Mouse (Mus musculus): ENCODE measurements around the gene Rasa4.
A peak's percentile ranks its signal among the peaks of the same experiment; 100 is the strongest.

Gene Rasa4

GRCm38 (mm10) chr5:136066404-136067148, 17.1 kb upstream of the Rasa4 start:
- DNase-seq (ENCODE audit: low read depth) = peak; percentile 81

DNA sequence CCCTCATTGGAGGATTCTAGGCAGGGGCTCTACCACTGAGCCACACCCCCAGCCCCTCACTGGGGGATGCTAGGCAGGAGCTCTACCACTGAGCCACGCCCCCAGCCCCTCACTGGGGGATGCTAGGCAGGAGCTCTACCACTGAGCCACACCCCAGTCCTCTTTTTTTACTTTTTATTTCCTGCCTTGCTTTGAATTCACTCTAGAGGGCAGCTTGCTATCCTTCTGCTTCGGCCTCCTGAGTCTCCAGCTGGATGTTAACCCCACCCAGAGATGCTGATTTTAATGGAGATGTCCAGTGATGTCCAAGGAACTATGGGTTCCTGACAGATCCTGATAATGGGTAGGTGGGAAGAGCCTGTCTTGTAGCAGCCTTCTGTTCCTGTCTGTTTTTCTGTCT, 14.3 kb upstream of the Rasa4 start:
- DNase-seq (ENCODE audit: low read depth) = no peak

DNA sequence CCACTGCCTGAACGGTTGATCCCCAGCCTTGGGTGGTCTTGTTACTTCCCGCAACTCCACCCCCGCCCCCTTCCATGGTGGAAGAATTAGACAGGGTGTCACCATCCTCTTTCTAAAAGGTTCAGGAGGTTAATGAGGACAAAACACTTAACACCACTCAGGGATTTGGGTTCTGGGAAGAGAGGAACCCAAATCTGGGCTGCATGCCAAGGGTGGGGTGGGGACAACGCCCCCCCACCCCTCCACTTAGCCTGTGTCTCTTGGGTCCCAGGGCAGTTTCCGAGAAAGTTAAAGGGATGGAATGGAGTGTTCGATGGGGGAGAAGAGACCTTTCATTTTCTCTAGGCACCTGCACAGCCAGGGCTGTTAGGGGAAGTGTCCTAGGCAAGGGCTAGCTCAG, 10.7 kb upstream of the Rasa4 start:
- no peak for DNase-seq (ENCODE audit: low read depth)

DNA sequence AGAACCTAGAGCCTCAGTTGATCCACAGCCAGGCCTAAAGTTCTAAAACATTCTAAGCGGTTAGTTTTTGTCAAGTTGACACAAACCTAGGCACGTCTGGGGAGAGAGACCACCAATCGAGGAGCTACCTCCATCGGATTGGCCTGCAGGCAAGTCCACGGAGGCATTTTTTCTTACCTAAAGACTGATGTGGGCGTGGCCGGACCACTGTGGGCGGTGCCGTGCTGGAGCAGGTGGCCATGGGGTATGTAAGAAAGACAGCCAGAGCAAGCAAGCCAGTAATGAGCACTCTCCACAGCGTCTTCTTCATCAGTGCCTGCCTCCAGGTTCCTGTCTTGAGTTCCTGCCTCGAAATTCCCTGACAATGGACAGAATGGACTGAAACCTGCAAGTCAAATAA, 10.2 kb upstream of the Rasa4 start:
- no peak for DNase-seq (ENCODE audit: low read depth)

- peak; percentile 59 for DNase-seq (ENCODE audit: low read depth)
These were observed 8.6 kb upstream of the Rasa4 start for GRCm38 (mm10) chr5:136075076-136075475.

DNA sequence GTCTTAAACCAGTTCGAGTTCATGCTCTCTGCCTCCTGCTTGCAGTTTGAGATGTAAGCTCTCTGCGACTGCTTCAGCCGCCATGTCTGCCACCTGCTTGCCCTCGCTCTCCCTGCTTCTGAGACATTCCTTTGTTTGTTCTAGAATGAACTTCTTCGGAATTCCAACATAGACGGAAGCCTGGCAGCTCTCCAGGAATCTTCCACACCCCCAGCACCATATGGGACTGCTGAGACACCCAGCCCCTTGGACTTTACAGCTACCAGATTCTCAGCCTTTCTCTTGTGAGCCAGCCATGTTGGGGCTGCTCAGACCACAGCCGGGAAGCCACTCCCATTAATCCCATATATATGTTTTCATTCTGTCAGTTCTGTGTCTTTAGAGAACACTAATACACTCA, 7.4 kb upstream of the Rasa4 start:
- DNase-seq (ENCODE audit: low read depth) = no peak

DNA sequence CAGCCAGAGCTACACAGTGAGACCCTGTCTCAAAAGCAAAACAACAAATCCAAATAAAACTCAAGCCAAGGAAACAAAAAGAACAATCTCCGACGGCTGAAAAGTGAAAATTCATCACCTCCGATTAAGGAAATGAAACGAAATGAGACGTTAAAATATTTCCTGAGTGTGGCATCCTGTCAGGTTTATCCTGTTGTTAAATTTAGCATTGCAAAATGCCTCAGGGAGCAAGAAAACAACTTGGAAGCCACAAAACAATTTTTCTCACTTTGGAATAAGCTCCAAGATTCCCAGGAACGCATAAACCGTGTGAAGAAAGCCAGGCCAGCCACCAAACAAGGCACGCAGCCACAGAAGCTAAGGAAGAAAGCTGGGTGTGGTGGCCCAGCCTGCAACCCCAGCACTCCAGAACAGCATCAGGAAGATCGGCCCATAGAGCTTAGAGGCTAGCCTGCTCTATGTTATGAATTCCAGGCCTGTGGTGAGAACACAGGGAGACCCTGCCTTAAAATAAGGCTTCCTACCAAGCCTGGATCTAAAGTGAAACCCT, 6.6 kb upstream of the Rasa4 start:
- DNase-seq (ENCODE audit: low read depth) = peak; percentile 31

- no peak for DNase-seq (ENCODE audit: low read depth)
These were observed 5.6 kb upstream of the Rasa4 start for GRCm38 (mm10) chr5:136078136-136078535.

- peak; percentile 47 for DNase-seq (ENCODE audit: low read depth)
These were observed 1.4 kb upstream of the Rasa4 start for GRCm38 (mm10) chr5:136082345-136082744.

- DNase-seq (ENCODE audit: low read depth) = peak; percentile 52
These were observed 597 bp downstream of the Rasa4 start for GRCm38 (mm10) chr5:136084144-136084881.

GRCm38 (mm10) chr5:136084891-136085651, 1.4 kb downstream of the Rasa4 start:
- peak; percentile 63 for DNase-seq (ENCODE audit: low read depth)

GRCm38 (mm10) chr5:136086290-136086689, 2.6 kb downstream of the Rasa4 start:
- no peak for DNase-seq (ENCODE audit: low read depth)

GRCm38 (mm10) chr5:136088821-136089575, 5.3 kb downstream of the Rasa4 start:
- DNase-seq (ENCODE audit: low read depth) = no peak

DNA sequence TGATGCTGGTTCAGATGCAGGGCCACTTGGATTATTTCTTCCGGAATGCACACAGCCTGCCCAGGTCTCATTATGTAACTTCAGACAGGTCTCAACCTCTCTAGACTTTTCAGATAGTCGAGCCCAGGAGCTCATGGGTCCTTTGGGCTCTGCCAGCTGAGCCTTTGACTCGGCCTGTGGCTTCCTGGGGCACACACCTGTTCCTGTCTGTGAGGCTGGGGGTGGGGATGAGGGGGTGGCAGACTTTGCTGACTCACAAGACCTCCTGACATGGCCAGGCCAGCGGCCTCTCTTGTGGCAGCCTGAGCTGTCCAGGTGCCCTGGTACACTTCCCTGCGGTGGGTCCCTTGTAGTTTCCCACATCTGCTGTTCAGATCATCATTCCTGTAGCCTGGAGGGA, 8.2 kb downstream of the Rasa4 start:
- no peak for DNase-seq (ENCODE audit: low read depth)

GRCm38 (mm10) chr5:136094249-136095010, 10.7 kb downstream of the Rasa4 start:
- DNase-seq (ENCODE audit: low read depth) = peak; percentile 74

DNA sequence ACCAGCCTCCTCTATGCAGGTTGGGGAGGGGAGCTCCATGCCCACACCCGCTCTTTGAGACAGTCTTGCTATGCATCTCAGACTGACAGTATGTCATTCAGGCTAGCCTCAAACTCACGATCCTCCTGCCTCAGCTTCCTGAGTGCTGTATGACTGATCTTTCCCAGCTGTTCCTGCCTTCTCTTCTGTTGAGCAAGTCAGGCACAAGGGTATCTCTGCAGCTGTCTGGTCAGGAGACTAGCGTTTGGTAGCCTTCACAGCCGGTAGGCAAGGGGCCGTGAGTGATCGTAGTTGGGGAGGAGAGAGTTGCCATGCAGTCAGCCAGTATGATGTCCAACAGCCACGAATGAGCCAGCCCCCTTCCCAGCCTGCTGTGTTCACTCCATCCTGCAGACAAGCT, 11.4 kb downstream of the Rasa4 start:
- DNase-seq (ENCODE audit: low read depth) = no peak

- no peak for DNase-seq (ENCODE audit: low read depth)
These were observed 14.8 kb downstream of the Rasa4 start for GRCm38 (mm10) chr5:136098536-136098935.

DNA sequence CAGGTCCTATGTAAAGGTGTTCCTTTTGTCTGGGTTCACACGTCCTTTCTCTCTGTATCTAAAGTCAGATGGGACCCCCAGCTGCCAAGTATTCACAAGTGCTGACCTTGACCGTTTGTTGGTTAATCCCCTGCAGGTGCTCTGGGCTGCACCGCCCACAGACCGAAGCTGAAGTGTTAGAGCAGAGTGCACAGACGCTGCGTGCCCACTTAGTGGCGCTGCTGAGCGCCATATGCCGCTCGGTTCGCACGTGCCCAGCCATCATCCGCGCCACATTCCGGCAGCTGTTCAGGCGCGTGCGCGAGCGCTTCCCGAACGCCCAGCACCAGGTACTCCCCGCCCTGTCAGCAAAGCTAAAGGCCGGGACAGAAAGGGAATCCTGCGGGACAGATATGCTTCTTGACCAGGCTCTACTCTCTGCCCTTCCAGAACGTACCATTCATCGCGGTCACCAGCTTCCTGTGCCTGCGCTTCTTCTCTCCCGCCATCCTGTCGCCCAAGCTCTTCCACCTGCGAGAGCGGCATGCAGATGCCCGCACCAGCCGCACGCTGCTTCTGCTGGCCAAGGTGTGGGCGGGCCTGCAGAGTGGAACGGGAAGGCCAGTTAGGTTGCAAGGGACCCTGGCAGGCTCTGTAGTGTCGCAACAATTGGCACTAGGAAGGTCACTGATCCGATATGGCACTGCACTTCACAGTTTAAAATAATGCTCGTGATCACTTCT, 18.5 kb downstream of the Rasa4 start:
- no peak for DNase-seq (ENCODE audit: low read depth)

DNA sequence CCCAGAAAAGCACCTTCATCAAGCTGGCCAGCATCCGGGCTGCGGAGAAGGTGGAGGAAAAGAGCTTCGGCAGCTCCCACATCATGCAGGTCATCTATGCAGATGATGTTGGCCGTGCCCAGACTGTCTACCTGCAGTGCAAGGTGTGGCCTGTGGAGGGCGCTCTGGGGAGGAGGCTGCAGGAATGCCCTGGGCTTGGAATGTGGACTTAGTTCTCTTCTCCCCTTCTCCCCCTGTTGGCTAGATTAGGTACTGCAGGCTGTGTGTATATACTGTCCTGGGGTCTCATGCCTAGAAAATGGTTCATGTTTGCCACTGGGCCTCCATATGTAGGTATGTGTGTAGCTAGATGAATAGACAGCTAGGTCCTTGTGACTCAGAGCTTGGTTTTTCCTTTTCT, 20.8 kb downstream of the Rasa4 start:
- DNase-seq (ENCODE audit: low read depth) = peak; percentile 39

DNA sequence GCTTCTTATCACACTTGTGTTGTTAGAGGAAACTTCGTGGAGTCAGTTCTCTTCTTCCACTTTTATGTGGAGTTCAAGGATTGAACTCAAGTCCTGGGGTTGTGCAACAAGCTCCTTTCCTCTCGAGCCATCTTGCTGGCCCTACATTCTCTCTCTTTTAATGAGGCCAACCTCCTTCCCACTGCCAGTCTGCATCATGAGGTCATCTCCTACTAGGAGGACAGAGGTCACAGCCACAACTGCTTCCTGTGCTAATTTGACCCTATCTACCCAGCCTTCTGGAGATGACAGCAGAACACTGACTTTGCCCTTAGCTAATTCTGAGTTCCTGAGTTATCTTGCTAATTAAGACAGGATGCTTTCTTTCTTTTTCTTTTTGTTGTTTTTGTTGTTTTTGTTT, 24.8 kb downstream of the Rasa4 start:
- DNase-seq (ENCODE audit: low read depth) = peak; percentile 58
